Mouse (Mus musculus): ENCODE measurements around the gene Gtf2a1.

- no peak for TF ChIP-seq EP300 (IDR thresholded peaks at IDR 0.05; ENCODE audit: low read depth)
- TF ChIP-seq CTCF (IDR thresholded peaks at IDR 0.05; ENCODE audit: low read depth) = no peak
Observed at GRCm38 (mm10) chr12:91540202-91540601, 50.1 kb downstream of the Gtf2a1 start.

Data from heart, postnatal 0 days (tissue).